Mouse (Mus musculus) heart, embryonic 16.5 days (tissue): ENCODE results near the gene Nfic. TPM values are rescaled to one million over a fixed set of nuclear protein-coding genes. Genes with fewer than 3 reads are reported as not detected.

ENCODE experiments used
- ATAC-seq: fragments of 200-750 bp; cut with Nextera tagmentation; replicated peaks from 2 replicates; pipeline ENCODE4 v1.8.0; 2017; ENCODE audit warnings: moderate number of reproducible peaks; ENCODE audit not compliant: insufficient read depth, low FRiP score; ENCODE audit errors: extremely low read depth
- H3K27ac ChIP-seq: fragments of 300-500 bp; sonication (generic); 2 replicates; pipeline ENCODE4 v1.5.1; 2014; ENCODE audit warnings: mild to moderate bottlenecking, low read length, control low read depth, moderate library complexity
- H3K27me3 ChIP-seq: fragments of 300-500 bp; sonication (generic); 2 replicates; pipeline ENCODE4 v1.6.1; 2014; ENCODE audit warnings: low read length, mixed read lengths; ENCODE audit not compliant: control insufficient read depth, insufficient read depth
- H3K36me3 ChIP-seq: fragments of 300-500 bp; sonication (generic); 2 replicates; pipeline ENCODE4 v1.6.1; 2014; ENCODE audit not compliant: control insufficient read depth, insufficient read depth
- H3K4me1 ChIP-seq: fragments of 300-500 bp; sonication (generic); 2 replicates; pipeline ENCODE4 v1.6.1; 2014; ENCODE audit warnings: low read length, mixed read lengths; ENCODE audit not compliant: control insufficient read depth, insufficient read depth
- H3K4me2 ChIP-seq: fragments of 300-500 bp; sonication (generic); 2 replicates; pipeline ENCODE4 v1.6.1; 2014; ENCODE audit warnings: low read depth, mild to moderate bottlenecking, control low read depth, low read length
- H3K4me3 ChIP-seq: fragments of 300-500 bp; sonication (generic); 2 replicates; pipeline ENCODE4 v1.5.1; 2014; ENCODE audit warnings: mild to moderate bottlenecking, control low read depth, low read length
- H3K9ac ChIP-seq: fragments of 300-500 bp; sonication (generic); 2 replicates; pipeline ENCODE4 v1.6.1; 2014; ENCODE audit warnings: low read length, control low read depth
- H3K9me3 ChIP-seq: fragments of 300-500 bp; sonication (generic); replicated peaks from 2 replicates; pipeline ENCODE4 v1.6.1; 2016; ENCODE audit warnings: low read length; ENCODE audit not compliant: control insufficient read depth
- WGBS: fragments of 180-500 bp; shearing (Covaris S2); extraction: QIAGEN DNeasy Blood & Tissue Kit; methylation state at CpG from one replicate; pipeline ENCODE4 v1.1.7; 2014; 5-methylcytosine and 5-hydroxymethylcytosine counted together
- polyA plus RNA-seq: library from polyadenylated mRNA; unstranded; fragments of >200 nt; fragmentation: Nextera tagmentation; extraction: Ambion mirVana; gene quantifications from 2 replicates; pipeline ENCODE4 v1.2.1, GENCODE M21; 2015

Gene Nfic
- polyA plus RNA-seq, 1 experiment from 2014 or later: 54.7 TPM

- Histone ChIP-seq H3K27me3 (0 out of 2 replicates have a peak, but pooled peaks cover 2% of the 10 kb centered on the region), H3K9me3 (no peaks in the 10 kb centered on the region), H3K4me3 (no peak overlapping the region), H3K27ac (no peak overlapping the region), H3K4me2 (no peak overlapping the region), H3K4me1 (no peaks in the 10 kb centered on the region), H3K9ac (no peak overlapping the region), H3K36me3 (no peaks in the 10 kb centered on the region)
- ATAC-seq: no peak
These were observed 14.4 kb downstream of the Nfic start for GRCm38 (mm10) chr10:81441019-81441418.

DNA sequence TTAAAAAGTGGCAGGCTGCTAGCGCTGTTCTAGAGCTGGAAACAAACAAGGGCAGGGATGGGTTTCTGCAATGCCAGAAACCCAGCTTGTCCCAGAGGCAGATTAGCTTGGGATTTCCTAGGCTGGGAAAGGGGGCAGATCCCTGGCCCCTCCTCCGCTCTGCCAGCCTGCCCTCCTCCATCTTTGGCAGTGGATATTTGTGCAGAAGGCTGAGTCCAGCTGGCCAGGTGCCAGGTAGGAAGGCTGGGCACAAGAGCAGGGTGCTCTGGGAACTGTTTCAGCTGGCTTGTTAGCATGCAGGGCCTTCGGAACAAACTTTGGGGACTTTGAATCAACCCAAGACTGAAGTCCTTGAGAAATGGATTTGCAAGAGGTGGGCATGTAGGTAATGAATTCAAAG lies 20.0 kb downstream of the Nfic start:
- Histone ChIP-seq H3K27ac (peak overlapping the region; percentile 69), H3K36me3 (no peaks in the 10 kb centered on the region), H3K4me3 (no peak overlapping the region), H3K27me3 (no peaks in the 10 kb centered on the region), H3K9me3 (no peaks in the 10 kb centered on the region), H3K4me2 (no peak overlapping the region; the same call in 1 of the 2 replicates), H3K9ac (peak overlapping the region; percentile 22; the same call in 1 of the 2 replicates), H3K4me1 (peaks cover 33% of the 10 kb centered on the region)
- ATAC-seq: no peak; the same call in 1 of the 2 replicates
- 53% methylated on average over 3 of the region's 3 CpGs for WGBS

GRCm38 (mm10) chr10:81434361-81435263 lies 20.8 kb downstream of the Nfic start:
- Histone ChIP-seq H3K4me3 (no peak overlapping the region), H3K9me3 (no peaks in the 10 kb centered on the region), H3K4me1 (peaks cover 35% of the 10 kb centered on the region), H3K9ac (peak overlapping the region; percentile 22; the same call in 1 of the 2 replicates), H3K27ac (peak overlapping the region; percentile 69), H3K27me3 (no peaks in the 10 kb centered on the region), H3K36me3 (no peaks in the 10 kb centered on the region), H3K4me2 (no peak overlapping the region)
- no peak for ATAC-seq
- WGBS: 51% methylated on average over 15 of the region's 15 CpGs

- WGBS: 71% methylated on average over 26 of the region's 26 CpGs
- Histone ChIP-seq H3K9ac (peak overlapping the region; percentile 35), H3K4me3 (no peak overlapping the region), H3K36me3 (no peaks in the 10 kb centered on the region), H3K4me2 (no peak overlapping the region; the same call in 1 of the 2 replicates), H3K27me3 (no peaks in the 10 kb centered on the region), H3K4me1 (peaks cover 42% of the 10 kb centered on the region), H3K9me3 (no peaks in the 10 kb centered on the region), H3K27ac (no peak overlapping the region)
- ATAC-seq: no peak
These were observed 21.7 kb downstream of the Nfic start for GRCm38 (mm10) chr10:81433541-81434289.

DNA sequence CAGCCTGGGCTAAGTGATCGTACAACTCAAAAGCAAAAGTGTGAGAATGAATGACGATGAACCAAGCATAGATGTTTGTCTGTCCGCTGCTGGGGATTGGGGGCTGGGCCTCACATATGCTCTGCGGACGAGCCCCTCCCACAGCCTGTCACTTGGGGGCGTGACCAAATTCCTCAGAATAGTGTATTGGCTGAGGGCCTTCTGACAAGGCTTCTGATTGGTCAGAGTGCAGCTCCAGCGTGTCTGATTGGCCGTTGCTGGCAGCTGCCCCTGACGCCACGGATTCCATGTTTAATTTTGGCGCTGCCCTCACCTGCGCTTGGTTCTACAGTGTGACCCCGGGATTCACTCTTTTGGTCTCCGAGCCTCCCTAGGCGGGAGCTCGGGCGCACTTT lies 22.6 kb downstream of the Nfic start:
- WGBS: 4% methylated on average over 17 of the region's 17 CpGs
- no peak overlapping the region for H3K27ac ChIP-seq

GRCm38 (mm10) chr10:81432169-81432867 lies 23.1 kb downstream of the Nfic start:
- WGBS: 63% methylated on average over 21 of the region's 21 CpGs
- H3K27me3 ChIP-seq: no peaks in the 10 kb centered on the region
- H3K4me2 ChIP-seq: peak overlapping the region; percentile 53
- no peak for ATAC-seq
- H3K27ac ChIP-seq: no peak overlapping the region
- 0 out of 2 replicates have a peak overlapping the region, but pooled peaks have one; percentile 13 for H3K9ac ChIP-seq
- H3K36me3 ChIP-seq: no peaks in the 10 kb centered on the region
- no peaks in the 10 kb centered on the region for H3K9me3 ChIP-seq
- H3K4me3 ChIP-seq: peak overlapping the region; percentile 25; the same call in 1 of the 2 replicates
- peaks cover 44% of the 10 kb centered on the region for H3K4me1 ChIP-seq

More for the DNA sequence above, 22.6 kb downstream of the Nfic start:
- H3K4me3 ChIP-seq: peak overlapping the region; percentile 25
- no peaks in the 10 kb centered on the region for H3K27me3 ChIP-seq
- H3K4me1 ChIP-seq: peaks cover 42% of the 10 kb centered on the region
- peak overlapping the region; percentile 53 for H3K4me2 ChIP-seq
- no peaks in the 10 kb centered on the region for H3K36me3 ChIP-seq
- ATAC-seq: peak; percentile 73
- H3K9me3 ChIP-seq: no peaks in the 10 kb centered on the region
- H3K9ac ChIP-seq: peak overlapping the region; percentile 35

GRCm38 (mm10) chr10:81431526-81432168 lies 23.8 kb downstream of the Nfic start:
- Histone ChIP-seq H3K4me2 (peak overlapping the region; percentile 92), H3K4me3 (peak overlapping the region; percentile 79), H3K36me3 (no peaks in the 10 kb centered on the region), H3K27me3 (no peaks in the 10 kb centered on the region), H3K9ac (peak overlapping the region; percentile 89), H3K27ac (peak overlapping the region; percentile 98), H3K4me1 (peaks cover 47% of the 10 kb centered on the region), H3K9me3 (no peaks in the 10 kb centered on the region)
- ATAC-seq: no peak
- WGBS: 20% methylated on average over 15 of the region's 15 CpGs

DNA sequence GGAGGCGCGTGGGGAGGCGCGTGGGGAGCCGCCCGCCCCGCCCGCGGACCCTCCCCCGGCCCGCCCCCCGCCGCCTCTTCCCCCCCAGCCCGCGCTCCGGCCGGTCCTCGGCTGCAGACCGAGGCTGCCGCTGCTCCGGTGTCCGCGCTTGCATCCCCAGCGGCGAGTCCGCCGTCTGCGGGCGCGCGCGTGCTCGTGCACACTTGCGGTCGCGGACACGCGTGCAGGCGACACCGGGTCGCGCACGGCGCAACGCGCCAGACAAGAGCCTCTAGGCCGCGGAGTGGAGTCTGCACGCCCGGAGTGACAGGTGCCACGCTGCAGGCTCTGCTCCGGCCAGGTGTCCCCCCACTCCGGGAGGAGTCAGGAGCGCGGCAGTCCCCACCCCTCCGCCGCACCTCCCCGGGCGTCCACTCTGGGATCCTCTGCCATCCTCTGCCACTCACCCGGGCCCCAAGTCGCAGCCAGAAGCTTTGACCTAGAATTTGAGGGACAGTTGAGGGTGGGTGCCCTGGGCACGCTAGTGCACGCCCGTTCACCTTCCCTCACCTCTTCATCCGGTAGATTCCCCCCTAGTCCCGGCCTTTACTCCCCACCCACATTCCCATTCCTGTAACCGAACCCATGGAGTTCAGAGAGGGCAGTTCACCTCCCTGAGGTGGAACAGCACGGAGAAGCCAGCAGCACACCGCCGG lies 24.5 kb downstream of the Nfic start:
- H3K36me3 ChIP-seq: no peaks in the 10 kb centered on the region
- peak overlapping the region; percentile 92 for H3K4me2 ChIP-seq
- 1% methylated on average over 63 of the region's 70 CpGs for WGBS
- H3K27ac ChIP-seq: peak overlapping the region; percentile 98
- ATAC-seq: peak; percentile 12
- peak overlapping the region; percentile 79 for H3K4me3 ChIP-seq
- H3K9me3 ChIP-seq: no peaks in the 10 kb centered on the region
- H3K9ac ChIP-seq: peak overlapping the region; percentile 89
- H3K4me1 ChIP-seq: peaks cover 47% of the 10 kb centered on the region
- no peaks in the 10 kb centered on the region for H3K27me3 ChIP-seq
